Mouse (Mus musculus) left cerebral cortex, adult 9 months (tissue): ENCODE data around the gene Snrpa.

Experiments
- DNase-seq, 2 experiments: peaks; one replicate each; pipeline ENCODE4 v3.0.0; 2022; ENCODE audit warnings: low spot score in 2 of 2

Snrpa gene

GRCm38 (mm10) chr7:27198779-27199178, 2.7 kb upstream of the Snrpa start:
- DNase-seq = no peak

GRCm38 (mm10) chr7:27198355-27198754, 2.3 kb upstream of the Snrpa start:
- no peak for DNase-seq

- DNase-seq = no peak
Measured at GRCm38 (mm10) chr7:27197634-27198033, 1.6 kb upstream of the Snrpa start.

GRCm38 (mm10) chr7:27197136-27197535, 1.1 kb upstream of the Snrpa start:
- no peak for DNase-seq

GRCm38 (mm10) chr7:27193731-27194130, 2.3 kb downstream of the Snrpa start:
- no peak for DNase-seq

GRCm38 (mm10) chr7:27192434-27192833, 3.6 kb downstream of the Snrpa start:
- DNase-seq = no peak

GRCm38 (mm10) chr7:27189271-27189931, 6.7 kb downstream of the Snrpa start:
- DNase-seq = no peak

GRCm38 (mm10) chr7:27185986-27186385, 10.1 kb downstream of the Snrpa start:
- no peak for DNase-seq

- no peak for DNase-seq
Measured at GRCm38 (mm10) chr7:27184964-27185363, 11.1 kb downstream of the Snrpa start.

GRCm38 (mm10) chr7:27182498-27182897, 13.6 kb downstream of the Snrpa start:
- DNase-seq = no peak

GRCm38 (mm10) chr7:27180837-27181695, 15.0 kb downstream of the Snrpa start, which contains the start of the genes Gm21983 and Mia:
Gene Gm21983, minus strand, starts transcription at chr7:27181086.
Gene Mia, minus strand, starts transcription at chr7:27181157.
- no peak for DNase-seq

- DNase-seq = no peak
Measured at GRCm38 (mm10) chr7:27180036-27180435, 16.0 kb downstream of the Snrpa start.

GRCm38 (mm10) chr7:27179217-27179918, 16.7 kb downstream of the Snrpa start:
- no peak for DNase-seq

GRCm38 (mm10) chr7:27178324-27179216, 17.5 kb downstream of the Snrpa start, which contains the start of gene Rab4b:
Gene Rab4b, minus strand, starts transcription at chr7:27178896.
- peak; percentile 99 to 100 for DNase-seq

GRCm38 (mm10) chr7:27177942-27178323, 18.1 kb downstream of the Snrpa start:
- DNase-seq = no peak

GRCm38 (mm10) chr7:27174896-27175295, 21.2 kb downstream of the Snrpa start:
- no peak for DNase-seq

- no peak for DNase-seq
Measured at GRCm38 (mm10) chr7:27174496-27174895, 21.6 kb downstream of the Snrpa start.

- no peak for DNase-seq
Measured at GRCm38 (mm10) chr7:27170981-27171380, 25.1 kb downstream of the Snrpa start.

- DNase-seq = no peak
Measured at GRCm38 (mm10) chr7:27168371-27168770, 27.7 kb downstream of the Snrpa start.

- DNase-seq = no peak
Measured at GRCm38 (mm10) chr7:27167475-27168094, 28.5 kb downstream of the Snrpa start.
